Mouse (Mus musculus): ENCODE results near the gene Mgll.

The Mgll gene

GRCm38 (mm10) chr6:88828206-88829009, 104.2 kb downstream of the Mgll start:
- in situ Hi-C loops (cut with MboI, MseI) = no loop called here

GRCm38 (mm10) chr6:88829579-88829978, 105.4 kb downstream of the Mgll start:
- in situ Hi-C loops (cut with MboI, MseI) = no loop called here

DNA sequence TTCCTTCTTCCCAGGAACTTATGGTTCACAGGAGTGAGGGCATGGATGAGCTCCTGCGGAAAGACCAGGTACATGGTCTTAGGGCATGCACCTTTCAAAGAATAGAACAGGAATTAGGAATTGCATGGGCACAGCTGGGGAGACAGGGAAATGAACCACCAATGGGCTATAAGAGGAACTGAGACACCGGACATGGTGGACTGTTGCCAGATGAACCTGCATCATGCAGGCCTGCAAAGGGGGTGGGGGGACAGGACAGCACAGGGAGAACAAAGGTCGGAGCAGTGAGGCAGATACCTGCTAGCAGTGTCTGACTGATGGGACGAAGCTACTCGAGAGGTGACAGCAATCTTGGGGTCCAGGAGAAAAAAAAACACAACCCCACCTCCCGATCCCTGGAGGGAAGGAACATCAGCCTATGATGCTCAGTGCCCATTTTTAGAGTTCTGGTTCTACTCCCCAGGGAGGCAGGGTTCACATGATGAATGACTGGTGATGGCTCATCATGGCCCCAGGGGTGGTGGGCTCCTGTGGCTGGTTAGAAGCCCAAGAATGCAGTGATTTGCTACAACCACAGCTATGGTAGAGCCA, 106.0 kb downstream of the Mgll start:
- in situ Hi-C loops (cut with MboI, MseI) = no loop called here

- in situ Hi-C loops (cut with MboI, MseI) = no loop called here
These were observed 107.2 kb downstream of the Mgll start for GRCm38 (mm10) chr6:88831456-88831855.

DNA sequence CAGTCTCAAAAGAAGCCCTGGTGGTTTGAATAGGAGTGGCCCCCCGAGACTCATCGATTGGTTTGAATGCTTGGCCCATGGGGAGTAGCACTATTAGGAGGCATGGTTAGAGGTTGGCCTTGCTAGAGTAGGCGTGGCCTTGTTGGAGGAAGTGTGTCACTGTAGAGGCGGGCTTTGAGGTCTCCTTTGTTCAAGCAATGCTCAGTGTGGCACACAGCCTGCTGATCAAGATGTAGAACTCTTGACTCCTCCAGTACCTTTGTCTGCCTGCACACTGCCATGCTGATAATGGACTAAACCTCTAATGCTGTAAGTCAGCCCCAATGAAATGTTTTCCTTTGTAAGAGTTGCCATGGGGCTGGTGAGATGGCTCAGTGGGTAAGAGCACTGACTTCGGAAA, 108.5 kb downstream of the Mgll start:
- in situ Hi-C loops (cut with MboI, MseI) = no loop called here

DNA sequence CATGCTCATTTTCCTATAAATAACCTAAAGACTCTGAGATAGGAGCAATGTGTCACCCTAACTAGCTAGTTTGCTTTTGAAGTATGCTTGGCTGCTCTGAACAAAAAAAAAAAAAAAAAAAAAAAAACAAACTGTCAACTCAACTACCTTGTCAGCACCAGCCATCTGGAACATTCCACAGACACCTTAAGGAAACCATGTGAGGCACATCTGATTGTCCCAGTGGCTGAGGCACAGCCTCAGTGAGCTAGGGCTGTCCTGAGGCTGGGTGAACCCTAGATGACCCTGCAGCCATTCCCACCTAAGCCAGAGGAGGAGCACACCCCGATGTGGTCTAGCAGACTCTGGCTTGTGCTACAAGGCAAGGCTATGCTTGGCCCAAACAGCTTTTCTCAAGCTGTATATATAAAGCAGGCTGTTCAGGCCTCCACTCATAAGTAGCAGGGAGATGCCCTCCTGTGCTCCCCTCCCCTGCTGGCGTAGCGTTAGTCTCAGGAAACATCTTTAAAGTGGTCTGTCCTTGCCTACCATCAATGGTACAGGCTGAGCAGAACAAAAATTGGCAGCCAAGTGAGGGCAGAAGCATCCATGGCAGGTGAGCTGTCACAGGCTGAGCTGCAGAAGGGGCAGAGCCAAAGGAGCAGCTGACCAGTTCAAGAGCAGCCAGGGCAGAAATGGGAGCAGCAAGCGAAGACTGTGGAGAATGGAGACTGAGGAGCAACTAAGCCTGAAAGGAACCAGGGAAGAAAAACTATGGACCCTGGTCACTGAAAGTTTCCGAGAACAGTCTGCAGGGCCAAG, 109.3 kb downstream of the Mgll start:
- in situ Hi-C loops (cut with MboI, MseI) = no loop called here

- in situ Hi-C loops (cut with MboI, MseI) = no loop called here
These were observed 110.8 kb downstream of the Mgll start for GRCm38 (mm10) chr6:88835047-88835446.

GRCm38 (mm10) chr6:88836178-88836819, 112.1 kb downstream of the Mgll start:
- in situ Hi-C loops (cut with MboI, MseI) = no loop called here

DNA sequence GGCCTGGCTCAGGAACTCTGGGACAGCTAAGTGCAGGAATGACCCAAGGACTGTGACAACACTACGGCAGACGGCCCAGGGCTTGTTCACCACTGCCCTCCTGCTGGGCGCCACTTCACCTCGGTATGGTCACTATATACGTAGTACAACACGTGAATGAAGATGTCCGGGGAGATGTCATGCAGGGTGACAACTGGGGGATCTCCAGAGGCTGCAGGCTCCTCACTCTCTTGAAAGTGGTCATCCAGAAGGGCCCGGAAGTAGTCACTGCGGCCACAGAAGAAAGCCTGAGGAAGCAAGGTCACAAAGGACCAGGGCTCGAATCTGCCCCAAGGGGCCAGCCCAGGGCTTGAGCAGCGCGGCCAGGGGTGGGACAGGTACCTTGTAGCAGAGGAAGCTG, 113.8 kb downstream of the Mgll start:
- in situ Hi-C loops (cut with MboI, MseI) = no loop called here

- in situ Hi-C loops (cut with MboI, MseI) = no loop called here
These were observed 114.4 kb downstream of the Mgll start for GRCm38 (mm10) chr6:88838613-88839012.

DNA sequence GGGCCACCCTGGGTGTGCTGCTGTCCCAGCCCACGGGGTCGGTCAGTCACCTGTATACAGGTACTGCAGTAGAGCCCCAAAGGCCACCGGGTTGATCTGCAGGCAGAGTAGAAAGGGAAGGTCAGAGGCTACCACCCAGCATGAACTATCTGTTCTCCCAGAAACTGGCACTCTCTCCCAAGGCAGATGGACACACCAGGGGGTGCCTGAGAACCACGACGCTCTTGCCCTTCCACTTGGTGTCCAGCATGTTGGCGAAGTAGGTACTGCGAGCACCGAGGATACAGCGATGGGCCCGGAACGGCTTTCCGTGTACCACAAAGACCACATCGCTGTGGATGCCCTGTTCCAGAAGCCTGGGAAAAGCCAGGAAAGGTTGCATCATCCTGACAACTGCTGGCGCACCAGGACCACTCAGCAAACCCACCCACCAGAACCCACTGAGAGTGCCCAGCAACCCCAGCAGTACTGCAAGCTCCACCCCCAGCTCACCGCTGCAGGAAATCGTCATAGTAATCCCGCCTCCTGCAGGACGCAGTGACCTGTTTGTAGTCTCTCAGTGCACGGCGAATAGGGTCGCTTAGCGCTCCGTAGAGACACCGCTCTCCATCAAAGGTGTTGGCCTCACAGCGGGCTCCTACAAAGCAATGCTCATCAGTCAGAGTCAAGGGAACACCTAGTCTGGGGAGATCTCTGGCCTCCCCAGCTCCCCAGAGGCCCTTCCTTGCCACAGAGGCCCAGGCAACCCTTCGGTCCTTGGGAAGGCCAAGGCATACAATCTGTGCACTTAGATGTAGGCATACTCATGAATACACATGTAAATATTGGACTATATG, 115.1 kb downstream of the Mgll start:
- in situ Hi-C loops (cut with MboI, MseI) = no loop called here

DNA sequence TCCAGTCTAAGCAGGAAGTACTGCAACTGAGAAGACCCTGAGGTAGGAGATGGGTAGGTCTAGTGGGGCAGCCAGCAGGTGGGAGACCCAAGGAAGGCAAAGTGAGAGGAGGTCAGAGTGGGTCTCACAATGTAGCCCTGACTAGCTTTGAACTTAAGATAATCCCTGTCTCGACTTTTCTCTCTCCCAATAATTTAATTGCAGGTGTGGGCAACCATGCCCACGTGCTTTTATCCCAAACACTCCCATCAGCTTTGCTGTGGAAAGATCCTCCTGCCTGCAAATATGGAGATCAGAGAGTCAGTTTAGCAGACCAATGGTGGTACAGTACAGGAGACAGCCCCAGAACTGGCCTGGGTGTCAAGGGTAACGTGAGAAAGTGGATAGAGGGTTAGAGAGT, 116.0 kb downstream of the Mgll start:
- in situ Hi-C loops (cut with MboI, MseI) = no loop called here

- in situ Hi-C loops (cut with MboI, MseI) = no loop called here
These were observed 116.7 kb downstream of the Mgll start for GRCm38 (mm10) chr6:88840791-88841513.

- in situ Hi-C loops (cut with MboI, MseI) = no loop called here
These were observed 117.2 kb downstream of the Mgll start for GRCm38 (mm10) chr6:88841514-88841780.

DNA sequence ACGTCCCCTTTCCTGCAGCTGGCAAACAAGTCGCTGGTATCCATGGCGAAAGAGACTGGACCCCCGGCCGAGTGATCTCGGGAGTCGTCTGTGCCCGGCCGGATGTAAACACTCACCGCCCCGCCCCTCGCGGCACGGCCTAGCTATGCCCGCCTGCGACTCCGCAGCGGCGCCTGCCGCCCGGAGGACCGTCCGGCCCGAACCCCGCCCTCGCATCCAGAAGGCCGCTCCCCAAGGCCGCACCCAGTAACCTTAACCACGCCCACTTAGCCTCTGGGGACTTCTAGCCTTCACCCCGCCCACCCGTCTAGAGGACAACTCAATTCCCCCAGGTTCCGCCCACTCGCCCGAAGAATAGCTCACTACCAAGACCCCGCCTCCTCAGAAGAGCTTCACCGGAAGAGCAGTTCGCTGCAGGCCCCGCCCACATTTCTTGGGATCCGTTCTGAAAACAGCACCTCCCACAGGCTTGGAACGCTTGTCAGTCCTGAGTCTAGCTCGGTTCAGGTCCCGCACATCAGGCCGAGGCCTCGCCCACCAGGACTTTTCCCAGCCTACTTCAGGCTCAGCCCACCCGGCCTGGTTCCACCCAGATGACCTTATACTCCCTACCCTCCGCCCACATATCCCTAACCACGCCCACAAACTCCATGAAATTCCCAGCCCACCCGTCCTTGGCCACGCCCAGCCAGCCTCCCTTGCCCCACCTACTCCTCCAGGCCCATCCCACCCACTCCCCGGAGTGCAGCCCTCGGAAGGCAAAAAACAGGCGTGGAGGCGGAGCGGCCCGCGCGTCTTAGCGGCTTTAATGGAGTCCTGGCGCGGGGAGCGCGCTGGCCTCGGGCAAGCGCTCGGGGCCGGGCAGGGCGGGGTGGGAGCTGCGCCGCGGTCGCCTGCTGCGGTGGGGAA, 117.8 kb downstream of the Mgll start, which contains the start of gene Abtb1:
Abtb1 (minus strand) TSS at position 204 of the 909 bp plus-strand sequence.
- in situ Hi-C loops (cut with MboI, MseI) = no loop called here

DNA sequence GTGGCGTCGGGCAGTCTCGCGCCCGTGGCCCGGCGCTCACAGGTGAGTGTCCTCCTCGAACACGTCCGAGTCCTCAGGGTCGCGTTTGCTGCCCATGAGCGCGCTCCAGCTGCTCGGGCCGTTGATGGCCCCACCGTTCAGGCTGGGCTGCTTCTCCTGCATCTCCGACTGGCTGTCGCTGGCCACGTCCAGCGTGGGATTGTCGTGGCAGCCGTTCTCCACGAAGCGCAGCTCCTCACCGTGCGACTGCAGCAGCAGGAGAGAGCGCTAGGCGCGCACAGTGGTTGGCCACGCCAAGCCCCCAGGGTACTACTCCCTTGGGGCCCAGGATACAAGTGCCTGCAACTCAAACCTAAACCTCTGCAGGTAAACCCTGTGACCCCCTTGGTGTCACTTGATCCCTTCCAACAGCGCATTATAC, 118.5 kb downstream of the Mgll start:
- in situ Hi-C loops (cut with MboI, MseI) = no loop called here

DNA sequence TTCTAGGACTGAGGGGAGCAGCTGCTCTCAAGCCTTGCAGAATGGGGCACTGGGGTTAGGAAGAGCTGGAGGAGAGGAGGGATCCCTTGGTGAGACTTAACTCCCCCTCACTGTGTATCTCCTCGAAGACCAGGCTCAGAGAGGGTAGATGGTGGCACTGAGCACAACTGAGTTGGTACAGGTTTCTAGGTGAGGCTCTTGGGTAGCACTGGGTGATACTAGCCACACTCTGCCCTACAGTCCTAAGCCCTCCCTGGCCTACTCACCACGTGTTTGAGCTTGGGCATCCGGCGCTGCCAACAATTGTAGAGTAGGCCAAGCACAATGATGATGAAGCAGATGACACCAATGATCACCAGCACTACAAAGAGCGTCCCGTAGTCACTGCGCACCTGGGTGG, 119.0 kb downstream of the Mgll start:
- in situ Hi-C loops (cut with MboI, MseI) = no loop called here

GRCm38 (mm10) chr6:88843781-88844725, 119.8 kb downstream of the Mgll start:
- in situ Hi-C loops (cut with MboI, MseI) = no loop called here
